Mouse (Mus musculus): ENCODE measurements around the gene Leng9. TPM values are rescaled to one million over a fixed set of nuclear protein-coding genes. Genes with fewer than 3 reads are reported as not detected.

Gene Leng9
- polyA plus RNA-seq, 1 experiment from 2014 or later = 4.3 TPM

GRCm38 (mm10) chr7:4154976-4155375 is 4.8 kb upstream of the Leng9 start:
- no peak overlapping the region for H3K4me3 ChIP-seq (ENCODE audit: low read depth, low read length)
- 0 out of 2 replicates have a peak, but pooled peaks cover 3% of the 10 kb centered on the region for H3K27me3 ChIP-seq (replicated peaks; ENCODE audit: control insufficient read depth, insufficient read depth, low read length)
- no peak overlapping the region for H3K9ac ChIP-seq (ENCODE audit: low read depth, low read length)
- H3K4me1 ChIP-seq (ENCODE audit: control insufficient read depth, insufficient read depth, low read length) = peaks cover 9% of the 10 kb centered on the region
- H3K27ac ChIP-seq (replicated peaks; ENCODE audit: low read depth, low read length) = no peak overlapping the region
- DNase-seq (ENCODE audit: low spot score) (no peak), ATAC-seq (ENCODE audit: low read depth) (no peak)
- H3K36me3 ChIP-seq (ENCODE audit: control insufficient read depth, insufficient read depth, low read length) = peaks cover 8% of the 10 kb centered on the region; the same call in 1 of the 2 replicates
- H3K4me2 ChIP-seq (ENCODE audit: low read depth, low read length) = no peak overlapping the region
- H3K9me3 ChIP-seq (ENCODE audit: control insufficient read depth, low read length) = no peaks in the 10 kb centered on the region
- 59% methylated on average over 4 of the region's 4 CpGs for WGBS

- Histone ChIP-seq H3K27me3 (replicated peaks; ENCODE audit: control insufficient read depth, insufficient read depth, low read length) (0 out of 2 replicates have a peak, but pooled peaks cover 3% of the 10 kb centered on the region), H3K36me3 (ENCODE audit: control insufficient read depth, insufficient read depth, low read length) (peaks cover 8% of the 10 kb centered on the region; the same call in 1 of the 2 replicates), H3K9me3 (ENCODE audit: control insufficient read depth, low read length) (no peaks in the 10 kb centered on the region), H3K27ac (replicated peaks; ENCODE audit: low read depth, low read length) (no peak overlapping the region), H3K4me3 (ENCODE audit: low read depth, low read length) (no peak overlapping the region), H3K9ac (ENCODE audit: low read depth, low read length) (no peak overlapping the region), H3K4me1 (ENCODE audit: control insufficient read depth, insufficient read depth, low read length) (peaks cover 9% of the 10 kb centered on the region), H3K4me2 (ENCODE audit: low read depth, low read length) (no peak overlapping the region)
- WGBS = 80% methylated on average over 5 of the region's 5 CpGs
- ATAC-seq (ENCODE audit: low read depth) (no peak), DNase-seq (ENCODE audit: low spot score) (no peak)
These were observed 4.2 kb upstream of the Leng9 start for GRCm38 (mm10) chr7:4154356-4154755.

- H3K9ac ChIP-seq (ENCODE audit: low read depth, low read length) = no peak overlapping the region
- 27% methylated on average over 19 of the region's 22 CpGs for WGBS
- H3K4me3 ChIP-seq (ENCODE audit: low read depth, low read length) = no peak overlapping the region
- ATAC-seq (ENCODE audit: low read depth) (no peak), DNase-seq (ENCODE audit: low spot score) (no peak)
- peak overlapping the region; percentile 91; the same call in 1 of the 2 replicates for H3K4me2 ChIP-seq (ENCODE audit: low read depth, low read length)
- peaks cover 29% of the 10 kb centered on the region for H3K36me3 ChIP-seq (ENCODE audit: control insufficient read depth, insufficient read depth, low read length)
- H3K27me3 ChIP-seq (replicated peaks; ENCODE audit: control insufficient read depth, insufficient read depth, low read length) = 0 out of 2 replicates have a peak, but pooled peaks cover 3% of the 10 kb centered on the region
- H3K4me1 ChIP-seq (ENCODE audit: control insufficient read depth, insufficient read depth, low read length) = peaks cover 18% of the 10 kb centered on the region
- no peak overlapping the region for H3K27ac ChIP-seq (replicated peaks; ENCODE audit: low read depth, low read length)
- no peaks in the 10 kb centered on the region for H3K9me3 ChIP-seq (ENCODE audit: control insufficient read depth, low read length)
These were observed 1.1 kb upstream of the Leng9 start for GRCm38 (mm10) chr7:4151241-4151640.

GRCm38 (mm10) chr7:4150811-4151221 is 642 bp upstream of the Leng9 start:
- DNase-seq (ENCODE audit: low spot score) (no peak), ATAC-seq (ENCODE audit: low read depth) (no peak)
- Histone ChIP-seq H3K27ac (replicated peaks; ENCODE audit: low read depth, low read length) (no peak overlapping the region), H3K27me3 (replicated peaks; ENCODE audit: control insufficient read depth, insufficient read depth, low read length) (0 out of 2 replicates have a peak, but pooled peaks cover 3% of the 10 kb centered on the region), H3K9ac (ENCODE audit: low read depth, low read length) (0 out of 2 replicates have a peak overlapping the region, but pooled peaks have one; percentile 16), H3K4me3 (ENCODE audit: low read depth, low read length) (peak overlapping the region; percentile 73), H3K36me3 (ENCODE audit: control insufficient read depth, insufficient read depth, low read length) (peaks cover 33% of the 10 kb centered on the region), H3K9me3 (ENCODE audit: control insufficient read depth, low read length) (no peaks in the 10 kb centered on the region), H3K4me1 (ENCODE audit: control insufficient read depth, insufficient read depth, low read length) (peaks cover 18% of the 10 kb centered on the region), H3K4me2 (ENCODE audit: low read depth, low read length) (peak overlapping the region; percentile 91)
- WGBS = 23% methylated on average over 14 of the region's 14 CpGs

DNA sequence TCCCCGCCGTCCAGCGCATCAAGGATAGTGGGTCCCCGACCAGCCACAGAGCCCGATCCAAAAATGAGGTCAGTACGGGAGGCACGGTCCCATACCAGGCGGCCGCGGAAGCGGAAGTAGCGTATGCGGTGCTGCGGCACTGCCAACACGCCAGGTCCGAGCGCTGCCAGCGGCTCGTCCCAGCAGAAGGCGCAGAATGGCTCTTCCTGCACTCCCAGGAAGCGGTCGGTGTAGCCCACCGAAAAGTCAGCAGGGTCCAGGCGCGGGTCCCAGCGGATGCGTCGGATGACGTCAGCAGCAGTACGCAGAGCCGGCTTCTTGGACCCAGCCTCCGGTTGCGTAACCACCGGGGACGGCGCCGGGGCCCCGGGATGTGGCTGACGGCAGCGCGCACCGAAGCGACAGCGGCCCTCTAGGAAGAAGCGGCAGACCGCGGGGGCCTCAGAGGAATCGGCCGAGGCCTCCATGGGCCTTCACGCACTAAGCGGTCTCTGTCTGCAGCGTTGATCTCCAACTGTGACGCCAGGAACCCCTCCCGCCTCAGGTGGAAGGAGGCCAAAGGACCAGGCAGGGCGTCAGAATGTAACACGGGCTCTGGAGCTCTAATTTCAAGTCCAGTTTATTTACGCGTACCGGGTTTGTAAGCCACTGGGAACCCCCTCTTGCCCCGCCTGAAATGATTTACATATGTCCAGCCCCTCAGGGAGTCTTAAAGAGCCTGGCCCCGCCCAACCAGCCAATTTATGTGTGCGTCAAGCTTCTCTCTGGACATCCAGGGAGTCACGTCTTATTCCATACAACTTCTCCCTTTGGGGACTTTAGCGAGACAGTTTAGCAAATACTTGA is 742 bp downstream of the Leng9 start:
- Histone ChIP-seq H3K4me2 (ENCODE audit: low read depth, low read length) (peak overlapping the region; percentile 91), H3K4me3 (ENCODE audit: low read depth, low read length) (peak overlapping the region; percentile 73), H3K27me3 (replicated peaks; ENCODE audit: control insufficient read depth, insufficient read depth, low read length) (0 out of 2 replicates have a peak, but pooled peaks cover 3% of the 10 kb centered on the region), H3K9me3 (ENCODE audit: control insufficient read depth, low read length) (no peaks in the 10 kb centered on the region), H3K36me3 (ENCODE audit: control insufficient read depth, insufficient read depth, low read length) (peaks cover 47% of the 10 kb centered on the region), H3K27ac (replicated peaks; ENCODE audit: low read depth, low read length) (peak overlapping the region; percentile 95), H3K4me1 (ENCODE audit: control insufficient read depth, insufficient read depth, low read length) (peaks cover 18% of the 10 kb centered on the region), H3K9ac (ENCODE audit: low read depth, low read length) (peak overlapping the region; percentile 86)
- WGBS = under 1% methylated on average over 49 of the region's 64 CpGs
- peak; percentile 75 for ATAC-seq (ENCODE audit: low read depth)
- peak; percentile 95 for DNase-seq (ENCODE audit: low spot score)

- H3K27ac ChIP-seq (replicated peaks; ENCODE audit: low read depth, low read length) = peak overlapping the region; percentile 95
- H3K4me2 ChIP-seq (ENCODE audit: low read depth, low read length) = peak overlapping the region; percentile 91
- H3K4me3 ChIP-seq (ENCODE audit: low read depth, low read length) = peak overlapping the region; percentile 73
- peak overlapping the region; percentile 86 for H3K9ac ChIP-seq (ENCODE audit: low read depth, low read length)
- WGBS = 28% methylated on average over 18 of the region's 18 CpGs
- H3K4me1 ChIP-seq (ENCODE audit: control insufficient read depth, insufficient read depth, low read length) = peaks cover 18% of the 10 kb centered on the region
- 0 out of 2 replicates have a peak, but pooled peaks cover 3% of the 10 kb centered on the region for H3K27me3 ChIP-seq (replicated peaks; ENCODE audit: control insufficient read depth, insufficient read depth, low read length)
- ATAC-seq (ENCODE audit: low read depth) = peak; percentile 12
- peak; percentile 45 for DNase-seq (ENCODE audit: low spot score)
- H3K36me3 ChIP-seq (ENCODE audit: control insufficient read depth, insufficient read depth, low read length) = peaks cover 56% of the 10 kb centered on the region
- no peaks in the 10 kb centered on the region for H3K9me3 ChIP-seq (ENCODE audit: control insufficient read depth, low read length)
These were observed 1.6 kb downstream of the Leng9 start for GRCm38 (mm10) chr7:4148341-4149208.

- Histone ChIP-seq H3K4me1 (ENCODE audit: control insufficient read depth, insufficient read depth, low read length) (peaks cover 18% of the 10 kb centered on the region), H3K9me3 (ENCODE audit: control insufficient read depth, low read length) (no peaks in the 10 kb centered on the region), H3K27me3 (replicated peaks; ENCODE audit: control insufficient read depth, insufficient read depth, low read length) (0 out of 2 replicates have a peak, but pooled peaks cover 3% of the 10 kb centered on the region), H3K27ac (replicated peaks; ENCODE audit: low read depth, low read length) (peak overlapping the region; percentile 95; the same call in 1 of the 2 replicates), H3K36me3 (ENCODE audit: control insufficient read depth, insufficient read depth, low read length) (peaks cover 63% of the 10 kb centered on the region), H3K9ac (ENCODE audit: low read depth, low read length) (no peak overlapping the region), H3K4me3 (ENCODE audit: low read depth, low read length) (no peak overlapping the region), H3K4me2 (ENCODE audit: low read depth, low read length) (peak overlapping the region; percentile 91; the same call in 1 of the 2 replicates)
- 74% methylated on average over 4 of the region's 4 CpGs for WGBS
- ATAC-seq (ENCODE audit: low read depth) = no peak
- DNase-seq (ENCODE audit: low spot score) = no peak
These were observed 2.3 kb downstream of the Leng9 start for GRCm38 (mm10) chr7:4147836-4148235.

- Histone ChIP-seq H3K9ac (ENCODE audit: low read depth, low read length) (no peak overlapping the region), H3K4me3 (ENCODE audit: low read depth, low read length) (no peak overlapping the region), H3K4me1 (ENCODE audit: control insufficient read depth, insufficient read depth, low read length) (peaks cover 18% of the 10 kb centered on the region), H3K27ac (replicated peaks; ENCODE audit: low read depth, low read length) (no peak overlapping the region), H3K9me3 (ENCODE audit: control insufficient read depth, low read length) (no peaks in the 10 kb centered on the region), H3K27me3 (replicated peaks; ENCODE audit: control insufficient read depth, insufficient read depth, low read length) (0 out of 2 replicates have a peak, but pooled peaks cover 3% of the 10 kb centered on the region), H3K4me2 (ENCODE audit: low read depth, low read length) (no peak overlapping the region), H3K36me3 (ENCODE audit: control insufficient read depth, insufficient read depth, low read length) (peaks cover 68% of the 10 kb centered on the region)
- DNase-seq (ENCODE audit: low spot score) (no peak), ATAC-seq (ENCODE audit: low read depth) (no peak)
- WGBS = 86% methylated on average over 19 of the region's 20 CpGs
These were observed 2.8 kb downstream of the Leng9 start for GRCm38 (mm10) chr7:4147371-4147770.
